Mouse (Mus musculus) kidney, adult 2 months (tissue): ENCODE measurements around the gene Rragb. TPM values are rescaled to one million over a fixed set of nuclear protein-coding genes. Genes with fewer than 3 reads are reported as not detected.

ENCODE experiments used
- DNase-seq: peaks from one replicate; pipeline ENCODE4 v3.0.0; 2021
- H3K27ac ChIP-seq: fragments of 200-500 bp; 2 replicates; pipeline ENCODE4 v1.5.1; 2012; ENCODE audit warnings: low read depth, low read length, control low read depth, inconsistent platforms; ENCODE audit not compliant: insufficient read depth
- H3K27me3 ChIP-seq: fragments of 200-500 bp; replicated peaks from 2 replicates; pipeline ENCODE4 v1.6.1; 2012; ENCODE audit warnings: mild to moderate bottlenecking, moderate library complexity, low read length, inconsistent platforms; ENCODE audit not compliant: control insufficient read depth, insufficient read depth
- H3K36me3 ChIP-seq: fragments of 200-500 bp; 2 replicates; pipeline ENCODE4 v1.6.1; 2012; ENCODE audit warnings: mild to moderate bottlenecking, moderate library complexity, low read length, inconsistent platforms; ENCODE audit not compliant: control insufficient read depth, insufficient read depth
- H3K4me1 ChIP-seq: fragments of 200-500 bp; 2 replicates; pipeline ENCODE4 v1.6.1; 2011; ENCODE audit warnings: low read length; ENCODE audit not compliant: control insufficient read depth, insufficient read depth
- H3K4me3 ChIP-seq: fragments of 200-500 bp; 2 replicates; pipeline ENCODE4 v1.5.1; 2011; ENCODE audit warnings: mild to moderate bottlenecking, low read depth, low read length, control low read depth; ENCODE audit not compliant: insufficient read depth
- CTCF ChIP-seq: fragments of 200-500 bp; conservative IDR thresholded peaks from 2 replicates; pipeline ENCODE4 v1.5.1; 2011; ENCODE audit warnings: low read depth, mild to moderate bottlenecking, control low read depth, low read length, moderate library complexity, mixed read lengths; ENCODE audit not compliant: insufficient read depth, insufficient read length
- POLR2A ChIP-seq: fragments of 200-500 bp; IDR thresholded peaks from one replicate; pipeline ENCODE4 v1.6.1; 2011; ENCODE audit warnings: low read depth, low read length, control low read depth
- WGBS: fragments of 180-500 bp; shearing (Covaris S2); methylation state at CpG from one replicate; pipeline ENCODE4 v1.1.7; 2018; 5-methylcytosine and 5-hydroxymethylcytosine counted together
- polyA plus RNA-seq: library from polyadenylated mRNA; depleted of rRNA; stranded (reverse); fragments of >200 nt; gene quantifications from 2 replicates; pipeline ENCODE4 v1.2.3, GENCODE M21; 2012; rRNA removed

Gene Rragb
- polyA plus RNA-seq, result 2.6 and 3.5 TPM in 2 replicates

DNA sequence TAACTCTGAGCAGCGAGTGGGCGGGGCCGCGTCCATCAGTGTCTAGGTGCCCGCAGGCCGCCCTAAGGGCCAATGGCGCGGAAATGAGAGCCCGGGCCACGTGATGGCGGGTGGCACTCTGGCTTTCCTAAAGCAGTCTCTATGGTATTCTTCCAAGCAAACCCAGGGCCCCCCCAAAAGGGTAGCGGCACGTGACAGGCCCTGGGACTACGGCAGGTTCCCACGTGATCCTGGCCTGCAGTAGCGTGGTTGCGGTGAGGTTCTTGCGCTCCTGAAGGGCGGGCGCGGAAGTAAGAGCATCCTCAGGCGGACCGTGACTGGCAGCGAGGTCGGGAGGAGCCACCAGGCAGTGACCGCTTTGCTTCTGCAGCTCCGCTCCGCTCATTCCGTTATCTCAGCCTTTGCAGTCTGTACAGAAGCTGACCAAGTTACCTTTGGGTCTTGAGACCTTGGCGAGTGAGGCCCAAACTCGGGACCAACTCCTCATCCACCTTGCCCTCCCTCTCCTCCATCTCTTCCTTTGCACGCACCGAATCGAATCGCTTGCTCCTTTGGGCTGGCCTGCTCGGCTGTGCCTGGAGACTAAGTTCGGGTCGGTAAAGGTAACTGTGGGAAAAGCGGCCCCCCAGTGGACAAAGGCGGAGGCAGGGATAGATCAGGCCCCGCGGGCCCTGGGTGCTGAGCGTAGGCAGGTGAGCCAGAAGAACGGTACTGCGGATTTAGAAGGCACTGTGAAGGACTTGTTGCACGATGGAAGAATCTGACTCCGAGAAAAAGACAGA, at the start of gene Rragb:
Rragb (plus strand) TSS at position 248 of the 782 bp plus-strand sequence.
- Histone ChIP-seq H3K4me3 (peak within 1 kb of the TSS; percentile 65), H3K36me3 (no peaks in the 10 kb centered on the region), H3K27me3 (no peaks in the 10 kb centered on the region), H3K27ac (no peak within 1 kb of the TSS), H3K4me1 (no peaks in the 10 kb centered on the region)
- peak; percentile 83 for DNase-seq
- under 1% methylated on average over 45 of the region's 47 CpGs for WGBS
- TF ChIP-seq CTCF (peak; percentile 28; the same call in 1 of the 2 replicates), POLR2A (no peak)

GRCm38 (mm10) chrX:153118486-153118885, 21.3 kb upstream of the Rragb start, which contains the start of gene Foxr2:
Gene Foxr2 (plus strand): TSS chrX:153118786.
- no peak for DNase-seq
- no peak for TF ChIP-seq CTCF
- no peak for TF ChIP-seq POLR2A
- H3K4me1 ChIP-seq, result no peaks in the 10 kb centered on the region
- H3K27me3 ChIP-seq, result no peaks in the 10 kb centered on the region
- H3K36me3 ChIP-seq, result no peaks in the 10 kb centered on the region
- no peak within 1 kb of the TSS for H3K27ac ChIP-seq
- 25% methylated on average over 3 of the region's 3 CpGs for WGBS
- no peak within 1 kb of the TSS for H3K4me3 ChIP-seq

DNA sequence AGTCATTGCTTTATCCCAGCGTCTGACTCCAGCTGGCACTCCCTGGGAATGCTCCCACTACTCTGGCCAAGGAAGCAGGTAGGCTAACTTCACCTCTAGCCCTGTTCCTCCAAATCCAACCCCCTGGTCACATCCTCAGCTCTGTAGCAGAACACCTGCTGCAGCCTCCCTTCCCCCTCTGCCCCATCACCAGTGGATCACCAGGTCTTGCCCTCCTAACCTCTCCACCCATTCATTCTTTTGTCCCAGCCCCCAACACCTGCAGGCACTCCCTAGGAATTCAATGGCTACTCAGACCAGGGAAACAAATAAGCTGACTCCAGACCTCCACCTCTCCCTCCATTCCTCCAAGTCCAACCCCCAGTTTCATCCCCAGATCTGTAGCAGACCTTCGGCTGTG, 20.8 kb upstream of the Rragb start:
- Histone ChIP-seq H3K36me3 (no peaks in the 10 kb centered on the region), H3K4me3 (no peak overlapping the region), H3K27ac (no peak overlapping the region), H3K4me1 (no peaks in the 10 kb centered on the region), H3K27me3 (no peaks in the 10 kb centered on the region)
- no peak for TF ChIP-seq POLR2A
- DNase-seq, result no peak
- 40% methylated on average over 2 of the region's 2 CpGs for WGBS

DNA sequence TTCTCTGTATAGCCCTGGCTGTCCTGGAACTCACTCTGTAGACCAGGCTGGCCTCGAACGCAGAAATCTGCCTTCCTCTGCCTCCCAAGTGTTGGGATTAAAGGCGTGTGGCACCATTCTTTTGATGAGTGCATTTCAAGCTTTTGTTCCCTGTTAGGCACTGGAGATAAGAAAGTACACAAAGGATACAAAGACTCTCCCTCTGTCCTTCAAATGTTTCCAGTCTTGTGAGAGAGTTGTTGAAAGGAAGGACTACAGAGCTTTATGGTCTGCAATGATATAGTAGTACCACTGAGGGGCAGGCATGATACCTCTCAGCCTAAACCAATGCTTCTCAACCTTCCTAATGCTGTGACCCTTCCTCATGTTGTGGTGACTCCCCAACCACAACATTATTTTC, 2.9 kb downstream of the Rragb start:
- no peaks in the 10 kb centered on the region for H3K4me1 ChIP-seq
- DNase-seq, result no peak
- 92% methylated on average over 3 of the region's 3 CpGs for WGBS
- no peak overlapping the region for H3K4me3 ChIP-seq
- TF ChIP-seq POLR2A (no peak), CTCF (no peak)
- no peak overlapping the region for H3K27ac ChIP-seq
- no peaks in the 10 kb centered on the region for H3K27me3 ChIP-seq
- H3K36me3 ChIP-seq, result no peaks in the 10 kb centered on the region

DNA sequence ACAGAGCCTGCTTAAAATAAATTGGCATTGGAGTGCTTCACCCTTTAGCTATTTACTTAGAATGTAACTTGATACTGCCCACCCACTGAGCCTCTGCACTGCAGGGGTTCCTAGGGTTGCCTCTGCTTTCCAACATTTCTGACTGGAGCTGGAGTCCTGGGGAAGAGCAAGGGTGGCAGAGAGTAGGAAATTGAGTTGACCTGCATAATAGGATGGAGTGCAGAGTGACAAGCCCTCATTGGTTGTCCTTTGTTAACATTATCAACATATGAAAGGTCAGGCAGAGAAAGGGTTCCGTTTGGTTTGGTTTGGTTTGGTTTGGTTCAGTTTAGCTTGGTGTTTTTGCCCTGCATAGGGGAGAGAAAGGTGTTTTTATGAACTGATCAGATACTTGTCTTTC, 12.0 kb downstream of the Rragb start:
- TF ChIP-seq POLR2A, result no peak
- TF ChIP-seq CTCF, result no peak
- Histone ChIP-seq H3K36me3 (no peaks in the 10 kb centered on the region), H3K27ac (no peak overlapping the region), H3K4me3 (no peak overlapping the region), H3K4me1 (no peaks in the 10 kb centered on the region), H3K27me3 (no peaks in the 10 kb centered on the region)
- 37% methylated on average over 1 of the region's 1 CpGs for WGBS
- no peak for DNase-seq

GRCm38 (mm10) chrX:153155322-153155721, 15.5 kb downstream of the Rragb start:
- Histone ChIP-seq H3K4me3 (no peak overlapping the region), H3K36me3 (no peaks in the 10 kb centered on the region), H3K4me1 (no peaks in the 10 kb centered on the region), H3K27ac (no peak overlapping the region), H3K27me3 (no peaks in the 10 kb centered on the region)
- 42% methylated on average over 3 of the region's 3 CpGs for WGBS
- peak; percentile 14 for DNase-seq
- TF ChIP-seq CTCF (peak; percentile 57), POLR2A (no peak)

- WGBS, result 14% methylated on average over 1 of the region's 1 CpGs
- no peak for DNase-seq
Observed at GRCm38 (mm10) chrX:153174786-153175185, 35.0 kb downstream of the Rragb start.

More at GRCm38 (mm10) chrX:153174786-153175185, 35.0 kb downstream of the Rragb start:
- H3K27ac ChIP-seq, result no peak overlapping the region
- H3K4me1 ChIP-seq, result no peaks in the 10 kb centered on the region
- H3K27me3 ChIP-seq, result no peaks in the 10 kb centered on the region
- no peaks in the 10 kb centered on the region for H3K36me3 ChIP-seq
- TF ChIP-seq CTCF (peak; percentile 29), POLR2A (no peak)
- no peak overlapping the region for H3K4me3 ChIP-seq
